Mouse (Mus musculus): ENCODE results near the gene Tspyl3. TPM values are rescaled to one million over a fixed set of nuclear protein-coding genes. Genes with fewer than 3 reads are reported as not detected.
"Not testable (repeated sequence)": the region's sequence is repeated elsewhere in the genome, so short reads cannot be mapped to it uniquely, and the experiment has no call there.

Tspyl3 gene
- 10 to 100 TPM; 26.2 to 29.5 TPM for total RNA-seq (2021)

DNA sequence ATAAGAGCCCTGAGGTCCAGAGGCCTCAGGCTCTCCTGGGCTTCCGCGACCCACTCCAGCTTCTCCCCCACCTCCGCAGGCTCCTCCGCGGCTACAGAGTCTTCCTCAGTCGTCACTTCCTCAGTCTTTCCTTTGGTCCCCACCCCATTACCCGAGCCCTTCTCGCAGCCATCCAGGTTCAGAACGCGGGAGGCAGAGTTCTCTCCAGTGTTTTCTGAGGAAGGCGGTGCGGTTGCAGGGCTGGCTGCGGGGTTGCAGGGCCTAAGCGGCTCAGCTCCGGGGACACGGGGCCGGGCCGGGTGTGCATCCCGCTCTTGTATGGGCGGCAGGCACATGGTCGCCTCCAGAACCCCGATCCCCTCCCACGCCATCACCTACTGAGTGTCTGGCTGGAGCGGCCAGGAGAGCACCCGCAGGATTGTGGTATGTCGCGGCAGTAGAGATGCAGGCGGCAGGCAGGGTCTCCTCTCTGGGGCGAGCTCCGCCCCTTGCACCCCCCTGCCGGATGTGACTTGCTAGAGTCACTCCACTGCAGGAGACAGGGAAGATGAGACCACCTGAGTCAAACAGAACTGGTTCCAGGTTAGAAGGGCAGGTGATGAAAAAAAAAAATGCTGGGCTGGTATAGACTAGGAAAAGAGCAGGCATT, at the start of gene Tspyl3:
Gene Tspyl3, minus strand, starts transcription at position 496 of the 649 bp plus-strand sequence.
- peak; percentile 59 to 65 for DNase-seq (ENCODE audit: low spot score in 2 of 2)
- intact Hi-C loops (cut with DNase I): no loop called here

DNA sequence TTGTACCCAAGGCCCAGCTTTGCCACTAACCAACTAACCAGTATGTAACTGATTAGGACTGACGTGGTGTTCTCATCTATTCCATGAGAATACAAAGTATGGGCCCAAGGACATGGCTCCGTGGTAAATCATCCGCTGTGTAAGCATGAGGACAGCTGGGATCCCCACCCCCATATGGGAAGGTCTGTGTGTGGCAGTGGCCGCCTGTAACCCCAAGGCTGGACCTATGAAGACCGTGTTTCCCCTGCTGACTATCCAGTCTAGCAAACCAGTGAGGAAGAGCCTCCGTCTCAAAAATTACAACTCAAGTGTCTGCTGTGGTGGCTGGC, 49.6 kb upstream of the Tspyl3 start:
- intact Hi-C loops (cut with DNase I): no loop called here

DNA sequence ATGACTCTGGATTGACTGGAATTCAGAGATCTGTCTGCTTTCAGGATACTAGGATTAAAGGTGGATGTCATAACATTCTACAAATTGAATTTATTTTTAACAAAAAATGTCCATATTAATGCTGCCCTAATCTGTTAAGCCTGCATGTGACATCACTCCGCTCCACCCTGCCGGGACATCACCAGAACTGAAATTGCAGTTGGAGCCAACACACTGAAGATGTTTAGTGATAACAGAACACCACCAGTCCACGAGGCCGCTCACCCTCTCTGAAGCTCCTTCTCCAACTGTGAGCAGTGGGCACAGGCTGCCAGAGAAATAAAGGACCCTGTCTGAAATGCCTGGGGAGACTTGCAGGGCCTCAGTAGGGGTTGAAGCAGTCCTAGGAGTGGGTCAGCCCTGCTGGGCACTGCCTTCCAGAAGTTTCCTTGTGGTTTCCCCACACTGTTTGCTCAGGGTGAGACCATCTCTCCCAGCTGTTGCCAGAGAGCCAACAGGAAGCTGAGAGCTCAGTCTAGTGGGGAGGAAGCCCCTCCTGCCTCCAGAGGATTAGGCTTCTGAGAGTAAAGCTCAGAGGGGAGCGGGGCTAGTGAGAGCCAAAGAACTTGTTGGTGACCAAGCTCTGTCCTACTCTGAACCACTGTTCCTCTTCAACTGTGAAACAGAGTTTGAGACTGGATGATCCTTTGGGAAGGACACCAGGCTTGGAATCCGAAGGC, 49.1 kb upstream of the Tspyl3 start:
- intact Hi-C loops (cut with DNase I): not testable (repeated sequence)

More for the DNA sequence above, 49.6 kb upstream of the Tspyl3 start:
- no peak for DNase-seq (ENCODE audit: low spot score in 2 of 2)

DNA sequence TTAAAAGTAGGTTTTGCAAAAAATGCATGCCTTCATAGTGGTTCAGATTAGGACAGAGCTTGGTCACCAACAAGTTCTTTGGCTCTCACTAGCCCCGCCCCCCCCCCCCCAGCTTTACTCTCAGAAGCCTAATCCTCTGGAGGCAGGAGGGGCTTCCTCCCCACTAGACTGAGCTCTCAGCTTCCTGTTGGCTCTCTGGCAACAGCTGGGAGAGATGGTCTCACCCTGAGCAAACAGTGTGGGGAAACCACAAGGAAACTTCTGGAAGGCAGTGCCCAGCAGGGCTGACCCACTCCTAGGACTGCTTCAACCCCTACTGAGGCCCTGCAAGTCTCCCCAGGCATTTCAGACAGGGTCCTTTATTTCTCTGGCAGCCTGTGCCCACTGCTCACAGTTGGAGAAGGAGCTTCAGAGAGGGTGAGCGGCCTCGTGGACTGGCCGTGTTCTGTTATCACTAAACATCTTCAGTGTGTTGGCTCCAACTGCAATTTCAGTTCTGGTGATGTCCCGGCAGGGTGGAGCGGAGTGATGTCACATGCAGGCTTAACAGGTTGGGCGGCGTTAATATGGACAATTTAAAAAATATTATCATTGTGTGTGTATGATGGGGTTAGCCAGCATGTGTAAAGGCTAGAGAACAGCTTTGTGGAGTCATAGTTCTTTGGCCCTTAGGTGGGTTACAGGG, 45.1 kb upstream of the Tspyl3 start:
- DNase-seq (ENCODE audit: low spot score in 2 of 2); intact Hi-C loops (cut with DNase I): not testable (repeated sequence)

More for the DNA sequence above, 49.1 kb upstream of the Tspyl3 start:
- not testable (repeated sequence) for DNase-seq (ENCODE audit: low spot score in 2 of 2)

DNA sequence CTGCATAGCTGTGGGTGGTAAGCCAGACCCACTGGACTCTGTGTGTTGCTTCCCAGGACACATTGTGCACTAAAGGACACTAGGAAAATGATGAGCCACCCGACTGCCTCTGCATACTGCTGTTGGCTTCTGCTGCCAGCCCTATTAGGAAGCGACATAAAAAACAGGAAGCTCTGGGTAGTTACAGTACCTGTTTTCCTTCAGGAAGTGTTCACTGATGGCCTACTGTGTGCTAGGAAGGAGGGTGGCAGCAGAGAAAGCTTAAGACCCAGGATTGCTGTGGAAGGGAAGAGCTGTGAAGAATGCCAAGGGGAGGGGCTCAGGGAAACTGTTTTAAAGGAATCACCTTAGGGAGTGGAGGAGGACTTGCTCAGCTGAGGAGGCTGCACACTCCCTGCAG, 42.1 kb upstream of the Tspyl3 start:
- intact Hi-C loops (cut with DNase I): no loop called here
- no peak for DNase-seq (ENCODE audit: low spot score in 2 of 2)

DNA sequence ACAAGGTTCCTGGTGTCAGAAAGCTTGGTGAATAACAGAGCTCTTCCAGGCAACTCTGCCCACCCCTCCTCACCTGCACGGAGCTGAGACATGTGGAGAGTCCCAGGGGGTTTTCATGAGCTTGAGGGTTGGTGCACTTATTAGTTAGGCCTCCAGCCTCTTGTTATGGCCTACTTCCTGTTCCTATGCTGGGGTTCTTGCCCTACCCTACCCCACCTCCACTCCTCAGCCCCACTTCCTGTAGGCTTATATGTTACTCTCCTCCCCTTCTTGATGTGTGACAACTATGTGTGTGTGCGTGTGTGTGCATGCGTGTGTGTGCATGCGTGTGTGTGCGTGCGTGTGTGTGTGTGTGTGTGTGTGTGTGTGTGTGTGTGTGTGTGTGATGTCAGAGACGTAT, 37.8 kb upstream of the Tspyl3 start:
- DNase-seq (ENCODE audit: low spot score in 2 of 2): no peak
- intact Hi-C loops (cut with DNase I): no loop called here

DNA sequence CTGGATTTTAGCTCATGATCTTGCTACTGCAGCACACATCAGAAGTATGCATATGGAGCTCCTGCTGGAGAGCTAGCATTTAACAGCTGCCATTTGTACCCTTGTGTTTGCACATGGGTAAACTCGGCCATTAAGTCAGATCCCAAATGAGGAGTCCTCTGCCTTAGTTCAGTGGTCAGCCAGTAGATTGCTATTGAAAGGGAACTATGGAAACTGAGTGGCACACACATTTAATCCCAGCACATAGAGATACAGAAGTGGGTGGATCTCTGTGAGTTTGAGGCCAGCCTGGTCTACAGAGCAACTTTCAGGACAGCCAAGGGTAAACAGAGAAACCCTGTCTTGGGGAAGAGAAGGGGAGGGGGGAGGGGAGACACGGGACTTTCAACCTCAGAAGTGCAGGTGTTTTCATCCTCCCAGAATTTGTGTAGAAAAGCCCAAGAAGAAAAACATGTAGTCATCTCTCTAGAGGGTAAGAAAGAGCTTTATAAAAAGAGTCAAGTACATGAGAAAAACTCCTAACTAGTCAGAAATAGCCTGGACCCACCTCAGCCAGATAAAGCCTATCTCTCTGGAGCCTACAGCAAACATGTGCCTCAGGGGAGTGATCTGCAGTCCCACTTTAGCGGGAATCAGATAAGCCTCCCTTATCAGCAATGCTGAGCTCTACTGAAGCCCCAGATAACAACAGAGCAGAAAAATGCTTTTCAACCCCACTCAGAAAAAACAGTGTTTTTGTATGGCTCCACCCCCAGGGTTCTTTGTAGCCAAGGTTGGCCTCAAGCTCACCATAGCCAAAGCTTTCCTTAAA, 34.8 kb upstream of the Tspyl3 start:
- intact Hi-C loops (cut with DNase I): no loop called here
- no peak for DNase-seq (ENCODE audit: low spot score in 2 of 2)

DNA sequence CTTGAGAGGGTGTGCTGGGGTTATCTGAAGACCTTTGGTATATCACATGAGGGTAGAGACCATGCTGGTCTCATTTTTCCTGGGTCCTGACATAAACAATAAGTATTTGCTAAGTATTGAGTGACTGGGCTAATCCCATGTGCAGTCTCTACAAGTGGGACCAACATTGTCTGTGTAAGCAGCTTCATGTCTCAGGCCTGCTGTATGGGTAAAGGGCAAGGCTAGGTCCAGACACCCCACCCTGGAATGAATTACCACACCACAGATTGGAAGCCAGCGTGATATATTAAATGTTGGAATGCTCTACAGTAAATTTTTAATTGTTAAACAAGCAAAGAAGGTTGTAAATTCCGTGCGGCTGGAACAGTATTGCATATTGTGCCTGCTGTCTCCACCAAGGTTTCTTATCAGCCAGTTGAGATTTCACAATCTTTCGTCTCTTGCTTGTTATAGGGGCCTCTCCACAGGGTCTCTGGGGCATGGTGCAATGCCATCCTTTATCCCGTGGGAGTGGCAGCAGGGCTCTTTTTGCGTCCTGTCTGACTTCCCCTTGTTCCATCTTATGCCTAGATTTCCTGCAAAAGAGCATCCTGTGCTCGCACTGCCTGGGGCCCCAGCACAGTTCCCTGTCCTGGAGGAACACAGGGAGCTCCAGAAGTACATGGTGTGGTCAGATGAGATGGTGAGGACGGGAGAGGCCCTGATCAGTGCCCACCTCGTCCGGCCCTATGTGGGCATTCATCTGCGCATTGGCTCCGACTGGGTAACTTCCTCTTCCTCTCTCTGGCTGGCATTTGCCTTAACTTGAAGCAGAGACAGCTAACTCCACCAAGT, 34.0 kb upstream of the Tspyl3 start:
- DNase-seq (ENCODE audit: low spot score in 2 of 2): no peak
- intact Hi-C loops (cut with DNase I): no loop called here

DNA sequence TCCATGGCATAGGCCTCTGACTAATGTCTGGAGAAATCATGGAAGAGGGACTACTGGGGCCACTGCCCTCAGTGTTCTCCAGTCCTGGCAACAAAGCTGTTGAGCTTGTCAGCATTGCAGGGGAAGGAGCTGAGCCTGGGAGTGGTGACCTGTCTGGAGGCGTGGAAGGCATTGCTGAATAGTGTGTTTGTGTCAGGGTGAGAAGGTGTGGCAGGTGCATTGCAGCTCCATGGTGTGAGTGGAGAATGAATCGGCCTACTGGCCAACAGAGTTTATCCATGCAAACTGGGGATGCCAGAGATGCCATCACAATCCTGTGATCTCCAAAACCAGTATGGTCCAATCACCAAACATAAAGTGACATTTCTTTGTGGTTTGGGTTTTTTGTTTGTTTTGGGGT, 31.4 kb upstream of the Tspyl3 start:
- intact Hi-C loops (cut with DNase I): no loop called here

DNA sequence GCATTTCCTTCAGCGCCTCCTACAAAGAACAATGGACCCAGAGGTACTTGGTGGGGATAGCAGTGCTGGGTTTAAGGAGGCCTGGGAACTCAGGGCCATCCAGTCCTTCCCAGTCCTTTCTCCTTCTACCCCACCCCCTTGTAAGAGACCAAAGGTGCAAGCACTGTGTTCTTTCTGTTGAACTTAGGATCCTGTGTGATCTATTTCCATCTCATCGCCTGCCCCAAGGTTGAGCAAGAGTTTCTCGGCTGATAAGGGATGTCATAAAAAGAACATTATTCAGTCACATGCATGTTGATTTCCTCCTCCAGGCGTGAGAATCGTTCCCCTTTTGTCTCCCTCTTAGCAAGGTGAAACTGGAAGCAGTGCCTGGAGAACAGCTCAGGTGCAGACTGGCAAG, 24.5 kb upstream of the Tspyl3 start:
- intact Hi-C loops (cut with DNase I): no loop called here
- DNase-seq (ENCODE audit: low spot score in 2 of 2): no peak

More for the DNA sequence above, 31.4 kb upstream of the Tspyl3 start:
- no peak for DNase-seq (ENCODE audit: low spot score in 2 of 2)

DNA sequence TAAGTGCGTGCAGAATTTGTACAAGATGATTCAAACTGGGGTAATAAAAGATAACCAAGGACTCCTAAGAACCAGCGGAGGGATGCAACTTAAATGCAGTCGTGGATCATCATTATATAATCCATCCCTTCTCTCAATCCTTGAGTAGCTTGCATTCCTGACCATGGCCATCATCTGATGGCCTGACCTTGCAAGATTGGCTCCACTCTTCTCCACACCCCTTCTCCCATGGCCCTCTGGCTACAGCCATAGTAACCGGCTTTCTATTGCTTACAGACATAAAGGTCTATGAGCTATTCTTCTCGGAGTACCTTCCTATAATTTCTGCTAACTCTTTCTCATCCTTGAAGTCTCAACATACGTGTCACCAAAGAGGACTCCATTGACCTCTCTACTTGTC, 16.9 kb upstream of the Tspyl3 start:
- DNase-seq (ENCODE audit: low spot score in 2 of 2): no peak
- intact Hi-C loops (cut with DNase I): loop anchor here (5.0 kb wide), 1 partner anchor 80 kb away; the partner anchor contains the start of gene Tm9sf4

DNA sequence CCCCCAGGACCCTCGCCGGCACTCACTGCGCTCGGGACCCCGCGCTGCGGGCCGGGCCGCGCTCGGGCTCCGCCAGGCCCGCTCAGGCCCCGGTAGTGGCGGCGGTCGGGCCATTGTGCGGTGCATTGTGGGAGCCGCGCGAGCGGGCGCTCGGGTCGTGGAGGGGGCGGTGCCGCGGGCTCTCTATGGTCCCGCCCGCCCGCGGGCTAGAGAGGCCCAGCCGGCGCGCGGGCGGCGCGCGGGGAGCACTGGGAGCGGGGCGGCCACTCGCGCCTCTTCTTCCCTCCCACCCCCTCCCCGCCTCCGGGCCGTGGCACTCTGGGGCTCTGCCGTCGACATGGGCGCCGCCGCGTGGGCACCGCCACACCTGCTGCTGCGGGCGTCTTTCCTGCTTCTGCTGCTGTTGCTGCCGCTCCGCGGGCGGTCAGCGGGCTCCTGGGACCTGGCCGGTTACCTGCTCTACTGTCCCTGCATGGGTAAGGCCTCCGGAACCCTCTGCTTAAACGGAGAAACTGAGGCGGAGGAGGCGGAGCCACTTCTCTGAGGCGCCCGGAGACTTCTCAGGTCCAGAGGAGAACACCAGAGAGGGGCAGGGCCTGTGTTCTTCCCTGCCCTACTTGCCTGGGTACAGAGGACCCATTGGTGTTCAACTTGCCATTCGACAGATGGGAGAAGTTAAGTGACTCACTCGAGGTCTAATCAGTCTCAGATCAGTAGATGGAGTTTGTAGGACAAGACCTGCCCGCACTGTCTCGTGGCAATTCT, 16.2 kb upstream of the Tspyl3 start, which contains the start of the genes Plagl2 and Pofut1:
Gene Plagl2, minus strand, starts transcription at position 177 of the 765 bp plus-strand sequence.
Gene Pofut1, plus strand, starts transcription at position 284 of the 765 bp plus-strand sequence.
- intact Hi-C loops (cut with DNase I): loop anchor here (2.0 to 5.0 kb wide), 2 partner anchors 79 to 103 kb away; partner anchors contain the start of genes Asxl1 and Tm9sf4
- DNase-seq (ENCODE audit: low spot score in 2 of 2): peak; percentile 85 to 93

DNA sequence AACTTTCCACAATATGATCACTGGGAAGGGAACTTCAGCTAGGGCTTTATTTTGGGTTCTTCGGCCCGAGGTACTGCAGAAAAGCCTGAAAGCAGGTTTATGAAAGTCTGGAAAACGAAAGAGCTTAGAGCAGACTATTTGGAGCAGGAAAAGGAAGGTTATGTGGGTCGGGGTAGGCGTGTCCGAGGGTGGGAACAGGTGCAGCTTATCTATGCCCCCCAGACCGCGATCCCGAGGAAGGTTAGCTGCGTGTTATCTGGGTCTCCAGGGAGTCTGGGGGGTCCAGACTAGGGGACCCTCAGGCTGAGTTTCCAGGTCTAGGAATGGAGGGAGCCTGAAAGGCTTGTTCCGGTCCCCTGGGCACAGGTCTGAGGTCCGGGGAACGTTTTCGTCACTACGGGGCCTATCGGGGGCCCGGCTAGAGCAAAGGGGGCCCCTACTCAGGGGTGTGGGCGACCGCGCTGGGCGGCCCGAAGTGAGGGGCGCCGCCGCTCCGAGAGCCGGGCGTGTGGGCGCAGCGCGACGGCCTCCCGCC, 15.5 kb upstream of the Tspyl3 start:
- intact Hi-C loops (cut with DNase I): loop anchor here (2.0 to 5.0 kb wide), 2 partner anchors 78 to 104 kb away; partner anchors contain the start of genes Asxl1 and Tm9sf4
- DNase-seq (ENCODE audit: low spot score in 2 of 2): peak in 1 of 2 experiments; percentile 17

DNA sequence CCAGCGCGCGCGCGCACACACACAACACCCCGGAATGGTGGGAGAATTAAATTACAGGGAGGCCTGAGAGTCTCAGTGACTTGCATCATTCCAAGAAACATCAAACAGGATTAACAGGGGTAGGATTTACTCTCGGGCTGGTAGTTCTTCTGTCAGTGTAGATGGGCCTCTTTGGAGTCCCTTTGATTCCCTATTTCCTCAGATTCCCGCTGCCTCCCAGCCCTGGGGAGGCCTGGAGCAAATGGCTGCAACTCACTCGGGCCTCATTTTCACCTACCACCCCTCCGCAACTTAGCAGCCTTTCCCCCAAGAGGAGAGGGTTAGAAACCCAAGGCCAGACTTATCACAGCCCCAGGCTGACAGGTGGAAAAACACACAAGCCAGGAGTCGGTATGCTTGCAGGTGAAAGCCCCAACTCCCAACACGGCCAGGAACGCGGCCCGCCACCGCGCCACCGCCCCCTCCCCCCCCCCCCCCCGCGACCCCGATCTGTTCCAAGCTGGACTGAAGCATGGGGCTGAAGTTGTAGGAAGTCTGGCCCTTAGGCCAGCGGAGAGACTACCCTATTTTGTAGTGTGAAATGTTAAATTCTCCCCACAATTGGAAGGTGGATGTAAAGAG, 14.7 kb upstream of the Tspyl3 start:
- intact Hi-C loops (cut with DNase I): loop anchor here (2.0 to 5.0 kb wide), 2 partner anchors 78 to 105 kb away; partner anchors contain the start of genes Asxl1 and Tm9sf4
- no peak for DNase-seq (ENCODE audit: low spot score in 2 of 2)

DNA sequence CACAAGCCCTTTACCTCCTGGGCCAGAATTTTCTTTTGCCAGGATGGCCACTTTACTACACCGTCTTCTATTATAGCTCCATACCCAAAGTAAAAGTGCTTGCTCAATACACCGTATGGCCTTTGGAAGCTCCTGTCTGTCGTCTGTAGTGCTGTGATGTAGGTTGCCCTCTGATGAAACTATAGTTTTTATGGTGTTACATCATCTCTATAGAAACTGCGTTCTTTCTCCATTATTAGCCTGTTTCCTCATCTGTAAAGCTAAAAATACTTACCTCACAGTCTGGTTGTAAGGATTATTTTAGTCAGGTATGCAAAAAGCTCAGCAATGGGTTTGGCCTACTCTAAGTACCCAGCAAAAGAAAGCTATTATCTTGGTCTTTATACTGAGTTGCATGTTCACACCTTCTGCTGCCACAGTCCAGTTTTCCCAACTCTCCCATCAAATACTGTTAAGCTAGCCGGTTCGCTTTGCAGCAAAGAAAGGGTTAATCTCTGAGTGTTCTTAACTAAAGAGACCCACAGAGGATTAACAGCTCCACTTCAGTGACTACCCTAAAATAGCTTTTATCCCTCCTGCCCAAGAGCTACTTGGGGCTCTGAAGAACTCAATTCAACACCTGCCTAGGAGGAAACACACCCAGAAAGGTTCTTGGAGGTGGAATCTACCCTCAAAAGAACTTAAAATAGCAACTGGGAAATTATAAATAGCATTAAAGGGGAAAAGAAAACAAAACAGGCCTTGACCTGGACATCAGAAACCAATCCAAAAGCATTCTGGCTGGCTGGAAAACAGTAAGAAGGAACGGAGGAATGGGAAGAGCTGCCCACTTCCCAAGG, 14.0 kb upstream of the Tspyl3 start:
- DNase-seq (ENCODE audit: low spot score in 2 of 2): no peak
- intact Hi-C loops (cut with DNase I): no loop called here

DNA sequence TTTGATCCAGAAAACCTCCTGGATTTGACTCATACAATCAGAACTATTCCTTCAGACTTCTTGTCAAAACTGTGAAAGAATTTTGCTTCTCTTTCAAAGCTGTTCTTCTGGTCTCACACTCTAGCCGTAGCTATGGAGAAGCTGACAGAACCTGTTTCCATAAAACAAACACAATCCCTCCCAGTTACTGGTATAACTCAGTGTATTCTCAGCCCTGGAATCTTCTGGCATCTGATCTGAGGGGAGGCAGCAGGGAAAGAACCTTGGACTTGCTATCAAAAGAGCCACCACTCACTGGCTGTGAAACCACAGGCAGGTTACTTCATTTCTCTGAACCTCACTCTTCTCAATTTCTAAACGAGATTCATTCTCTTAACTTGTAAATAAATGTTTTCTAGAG, 13.2 kb upstream of the Tspyl3 start:
- intact Hi-C loops (cut with DNase I): no loop called here
- DNase-seq (ENCODE audit: low spot score in 2 of 2): no peak

All from left cerebral cortex, postnatal 36 days (tissue).